21 mouse cellular contexts compared by ENCODE assay signal in genomic region chr6:125309406-125309805, GRCm38 (mm10). TPM values are rescaled to one million over a fixed set of nuclear protein-coding genes. Genes with fewer than 3 reads are reported as not detected.
DNase-seq lines count a peak whose midpoint lies in the region; ATAC-seq and TF ChIP-seq lines count a peak whose summit lies in the region.
"Had no signal": no experiment of that assay in that cellular context is flagged by ENCODE, and none has a peak within 500 bp of the region (broad histone marks: within the 10 kb centered on the region; RNA-seq: fewer than 3 reads in every experiment).

No protein-coding gene starts in this region.

- no peak overlapping the region for H3K9ac ChIP-seq in hindbrain, embryonic 16.5 days (ENCODE audit: low read depth, low read length)
- peak overlapping the region; percentile 78 for H3K9ac ChIP-seq in liver, adult 2 months (ENCODE audit: low read depth, low read length)
- H3K9ac ChIP-seq in liver, embryonic 12.5 days = no peak overlapping the region
- no peak overlapping the region for H3K9ac ChIP-seq in limb, embryonic 13.5 days
- H3K9ac ChIP-seq: hindbrain, embryonic 13.5 days; liver, embryonic 15.5 days; midbrain, embryonic 13.5 days had no signal

- no peak for TF ChIP-seq POLR2A in liver, adult 2 months (IDR thresholded peaks at IDR 0.05; ENCODE audit: extremely low read depth, insufficient read depth, low read length)

- ATAC-seq in hindbrain, embryonic 16.5 days = no peak
- no peak for ATAC-seq in liver, embryonic 12.5 days
- ATAC-seq in limb, embryonic 13.5 days (ENCODE audit: low FRiP score, low read depth) = no peak
- ATAC-seq: intestine, embryonic 16.5 days; lung, postnatal 0 days; midbrain, embryonic 13.5 days; Patski had no signal

- no peak overlapping the region for H3K4me3 ChIP-seq in hindbrain, embryonic 10.5 days
- H3K4me3 ChIP-seq in hindbrain, embryonic 16.5 days (ENCODE audit: low read length) = no peak overlapping the region
- peak overlapping the region; percentile 44; the same call in 1 of the 2 replicates for H3K4me3 ChIP-seq in liver, adult 2 months (ENCODE audit: insufficient read depth, low read depth, low read length)
- no peak overlapping the region for H3K4me3 ChIP-seq in liver, embryonic 12.5 days
- no peak overlapping the region for H3K4me3 ChIP-seq in limb, embryonic 13.5 days
- H3K4me3 ChIP-seq: heart, adult 2 months; hindbrain, embryonic 13.5 days; liver, embryonic 15.5 days; midbrain, embryonic 13.5 days had no signal

- WGBS in hindbrain, embryonic 10.5 days = 33% methylated on average over 5 of the region's 5 CpGs
- WGBS in hindbrain, embryonic 16.5 days = 37% methylated on average over 5 of the region's 5 CpGs
- WGBS in liver, adult 2 months = 39% methylated on average over 5 of the region's 5 CpGs
- WGBS in liver, embryonic 12.5 days (ENCODE audit: insufficient replicate concordance) = 53% methylated on average over 5 of the region's 5 CpGs
- WGBS in limb, embryonic 13.5 days = 33% methylated on average over 5 of the region's 5 CpGs

- peak overlapping the region; percentile 13 for H3K27ac ChIP-seq in hindbrain, embryonic 10.5 days
- H3K27ac ChIP-seq in hindbrain, embryonic 16.5 days (ENCODE audit: low read depth, low read length) = no peak overlapping the region
- peak overlapping the region; percentile 54 for H3K27ac ChIP-seq in liver, adult 2 months (replicated peaks; ENCODE audit: insufficient read depth, low read depth, low read length)
- no peak overlapping the region for H3K27ac ChIP-seq in liver, embryonic 12.5 days
- no peak overlapping the region for H3K27ac ChIP-seq in limb, embryonic 13.5 days
- H3K27ac ChIP-seq: heart, adult 2 months; hindbrain, embryonic 13.5 days; liver, embryonic 15.5 days; midbrain, embryonic 13.5 days had no signal

- no peak for DNase-seq in hindbrain, embryonic 10.5 days (ENCODE audit: low spot score)
- peak; percentile 97 for DNase-seq in liver, adult 2 months (ENCODE audit: extremely low read depth, low read depth, low spot score)
- DNase-seq in ZHBTc4 (ENCODE audit: low read depth, low spot score) = peak; percentile 33
- no peak for DNase-seq in urinary bladder, adult 18-20 months (ENCODE audit: low spot score in 2 of 2)
- DNase-seq: adrenal gland, postnatal 14 days; gastrocnemius, postnatal 10 days; heart, postnatal 10 days; kidney, postnatal 14 days had no signal

- peak; percentile 59 for TF ChIP-seq CTCF in liver, adult 2 months (IDR thresholded peaks at IDR 0.05; ENCODE audit: low read depth, low read length)

- peaks cover 17% of the 10 kb centered on the region for H3K36me3 ChIP-seq in hindbrain, embryonic 10.5 days
- no peaks in the 10 kb centered on the region for H3K36me3 ChIP-seq in hindbrain, embryonic 16.5 days (ENCODE audit: control insufficient read depth, insufficient read depth, low read length)
- H3K36me3 ChIP-seq in liver, adult 2 months (ENCODE audit: control insufficient read depth, insufficient read depth, low read length) = peaks cover 13% of the 10 kb centered on the region; the same call in 1 of the 2 replicates
- peaks cover 44% of the 10 kb centered on the region for H3K36me3 ChIP-seq in liver, embryonic 12.5 days
- peaks cover 41% of the 10 kb centered on the region for H3K36me3 ChIP-seq in limb, embryonic 13.5 days
- H3K36me3 ChIP-seq: hindbrain, embryonic 13.5 days had no signal

- peaks cover 11% of the 10 kb centered on the region; the same call in 1 of the 2 replicates for H3K79me2 ChIP-seq in liver, adult 2 months (ENCODE audit: control insufficient read depth, insufficient read depth, low read length)

- peaks cover 3% of the 10 kb centered on the region; the same call in 1 of the 2 replicates for H3K9me3 ChIP-seq in hindbrain, embryonic 10.5 days
- H3K9me3 ChIP-seq in hindbrain, embryonic 16.5 days (ENCODE audit: control insufficient read depth, low read length) = no peaks in the 10 kb centered on the region
- H3K9me3 ChIP-seq in liver, embryonic 12.5 days (replicated peaks) = 0 out of 2 replicates have a peak, but pooled peaks cover 3% of the 10 kb centered on the region
- no peaks in the 10 kb centered on the region for H3K9me3 ChIP-seq in limb, embryonic 13.5 days
- H3K9me3 ChIP-seq: hindbrain, embryonic 13.5 days; liver, embryonic 15.5 days; midbrain, embryonic 13.5 days had no signal

- H3K27me3 ChIP-seq in hindbrain, embryonic 10.5 days (ENCODE audit: insufficient read depth, poor library complexity, severe bottlenecking) = peaks cover 23% of the 10 kb centered on the region
- H3K27me3 ChIP-seq in hindbrain, embryonic 16.5 days (replicated peaks; ENCODE audit: control insufficient read depth, insufficient read depth, low read length) = no peaks in the 10 kb centered on the region
- H3K27me3 ChIP-seq in liver, adult 2 months (ENCODE audit: control insufficient read depth, insufficient read depth, low read length) = no peaks in the 10 kb centered on the region
- peaks cover 20% of the 10 kb centered on the region for H3K27me3 ChIP-seq in liver, embryonic 12.5 days (replicated peaks)
- no peaks in the 10 kb centered on the region for H3K27me3 ChIP-seq in limb, embryonic 13.5 days
- H3K27me3 ChIP-seq: midbrain, embryonic 13.5 days; Patski had no signal

- peaks cover 44% of the 10 kb centered on the region for H3K4me1 ChIP-seq in hindbrain, embryonic 10.5 days (replicated peaks)
- H3K4me1 ChIP-seq in hindbrain, embryonic 16.5 days (ENCODE audit: control insufficient read depth, insufficient read depth, low read depth, low read length) = peaks cover 14% of the 10 kb centered on the region; the same call in 1 of the 2 replicates
- peaks cover 25% of the 10 kb centered on the region for H3K4me1 ChIP-seq in liver, adult 2 months (ENCODE audit: control insufficient read depth, insufficient read depth, low read length)
- peaks cover 26% of the 10 kb centered on the region for H3K4me1 ChIP-seq in liver, embryonic 12.5 days
- peaks cover 44% of the 10 kb centered on the region for H3K4me1 ChIP-seq in limb, embryonic 13.5 days

- H3K4me2 ChIP-seq in hindbrain, embryonic 16.5 days (ENCODE audit: low read length) = no peak overlapping the region
- no peak overlapping the region for H3K4me2 ChIP-seq in liver, embryonic 12.5 days
- H3K4me2 ChIP-seq in limb, embryonic 13.5 days (replicated peaks) = peak overlapping the region; percentile 37; the same call in 1 of the 2 replicates
- H3K4me2 ChIP-seq: liver, embryonic 15.5 days had no signal

RNA-seq across cellular contexts. Expression of gene Ltbr, which starts 4.3 kb away (rescaled TPM):
- polyA plus RNA-seq in hindbrain, embryonic 10.5 days (2016; fragmentation: Nextera tagmentation; extraction: Ambion mirVana) = 21.0 and 22.7 TPM in 2 replicates
- 16.4 and 18.7 TPM in 2 replicates for polyA plus RNA-seq in hindbrain, embryonic 16.5 days (2015; fragmentation: Nextera tagmentation; extraction: Ambion mirVana)
- 55.9 and 57.1 TPM in 2 replicates for total RNA-seq in liver, adult 2 months (2014; rRNA removed)
- polyA plus RNA-seq in liver, adult 2 months (2012; rRNA removed) = 102 and 106 TPM in 2 replicates
- polyA plus RNA-seq in liver, embryonic 12.5 days (2016; fragmentation: Nextera tagmentation; extraction: Ambion mirVana) = 19.2 and 22.9 TPM in 2 replicates
- polyA plus RNA-seq in limb, embryonic 13.5 days (2015; fragmentation: Nextera tagmentation; extraction: Ambion mirVana) = 45.1 and 46.2 TPM in 2 replicates

RNA-seq across cellular contexts. Expression of gene Scnn1a, which starts 11.1 kb away (rescaled TPM):
- 0.40 and 0.42 TPM in 2 replicates for polyA plus RNA-seq in hindbrain, embryonic 10.5 days (2016; fragmentation: Nextera tagmentation; extraction: Ambion mirVana)
- polyA plus RNA-seq in hindbrain, embryonic 16.5 days (2015; fragmentation: Nextera tagmentation; extraction: Ambion mirVana) = 0.69 and 0.70 TPM in 2 replicates
- total RNA-seq in liver, adult 2 months (2014; rRNA removed) = 3.0 and 6.7 TPM in 2 replicates
- polyA plus RNA-seq in liver, adult 2 months (2012; rRNA removed) = 16.5 and 24.8 TPM in 2 replicates
- polyA plus RNA-seq in liver, embryonic 12.5 days (2016; fragmentation: Nextera tagmentation; extraction: Ambion mirVana) = 0.23 and 0.50 TPM in 2 replicates
- polyA plus RNA-seq in limb, embryonic 13.5 days (2015; fragmentation: Nextera tagmentation; extraction: Ambion mirVana) = 1.1 and 1.4 TPM in 2 replicates

RNA-seq across cellular contexts. Expression of gene Tuba3a, which starts 23.6 kb away (rescaled TPM):
- polyA plus RNA-seq in hindbrain, embryonic 10.5 days (2016; fragmentation: Nextera tagmentation; extraction: Ambion mirVana) = 0.17 TPM in 1 of 2 replicates, not detected in the other
- 0.10 TPM in 1 of 2 replicates, not detected in the other for polyA plus RNA-seq in hindbrain, embryonic 16.5 days (2015; fragmentation: Nextera tagmentation; extraction: Ambion mirVana)
- total RNA-seq in liver, adult 2 months (2014; rRNA removed) = not detected in 2 replicates
- polyA plus RNA-seq in liver, adult 2 months (2012; rRNA removed) = 0.12 TPM in 1 of 2 replicates, not detected in the other
- polyA plus RNA-seq in liver, embryonic 12.5 days (2016; fragmentation: Nextera tagmentation; extraction: Ambion mirVana) = not detected in 2 replicates
- 0.80 and 0.91 TPM in 2 replicates for polyA plus RNA-seq in limb, embryonic 13.5 days (2015; fragmentation: Nextera tagmentation; extraction: Ambion mirVana)
- total RNA-seq: adrenal gland, postnatal 14 days; gastrocnemius, postnatal 10 days; heart, adult 2 months; heart, postnatal 10 days; left cerebral cortex, postnatal 36 days had no signal
- polyA plus RNA-seq: brain, embryonic 14.5 days; forebrain, embryonic 11.5 days; hindbrain, embryonic 13.5 days; liver, embryonic 15.5 days; lung, postnatal 0 days; Patski had no signal

RNA-seq across cellular contexts. Expression of gene Tnfrsf1a, which starts 39.8 kb away (rescaled TPM):
- 26.8 and 27.1 TPM in 2 replicates for polyA plus RNA-seq in hindbrain, embryonic 10.5 days (2016; fragmentation: Nextera tagmentation; extraction: Ambion mirVana)
- polyA plus RNA-seq in hindbrain, embryonic 16.5 days (2015; fragmentation: Nextera tagmentation; extraction: Ambion mirVana) = 15.1 and 18.3 TPM in 2 replicates
- total RNA-seq in liver, adult 2 months (2014; rRNA removed) = 21.0 and 28.6 TPM in 2 replicates
- polyA plus RNA-seq in liver, adult 2 months (2012; rRNA removed) = 89.3 and 110 TPM in 2 replicates
- polyA plus RNA-seq in liver, embryonic 12.5 days (2016; fragmentation: Nextera tagmentation; extraction: Ambion mirVana) = 23.0 and 23.4 TPM in 2 replicates
- polyA plus RNA-seq in limb, embryonic 13.5 days (2015; fragmentation: Nextera tagmentation; extraction: Ambion mirVana) = 68.7 and 71.4 TPM in 2 replicates

Comparison
In these comparisons a context has a peak if more than half of its experiments do, and no peak if none do; other contexts are left out.
1. H3K27ac ChIP-seq: peak in hindbrain, embryonic 10.5 days (single experiment) and liver, adult 2 months (single experiment); none in hindbrain, embryonic 16.5 days (single experiment), liver, embryonic 12.5 days (single experiment) and limb, embryonic 13.5 days (single experiment).
2. DNase-seq: peak in liver, adult 2 months (single experiment) and ZHBTc4 (single experiment); none in hindbrain, embryonic 10.5 days (single experiment) and urinary bladder, adult 18-20 months (0 of 2).